Mouse (Mus musculus) erythroblast, embryonic 14.5 days (primary cell): ENCODE data around the gene Syce3.

Source experiments
- GATA1 ChIP-seq: IDR thresholded peaks from 2 replicates; pipeline ENCODE4 v1.6.1; 2012; ENCODE audit warnings: low read length, inconsistent platforms, mixed read lengths
- TAL1 ChIP-seq: IDR thresholded peaks from 3 replicates; pipeline ENCODE4 v1.6.1; 2012; ENCODE audit warnings: low read length, inconsistent platforms, mixed read lengths

DNA sequence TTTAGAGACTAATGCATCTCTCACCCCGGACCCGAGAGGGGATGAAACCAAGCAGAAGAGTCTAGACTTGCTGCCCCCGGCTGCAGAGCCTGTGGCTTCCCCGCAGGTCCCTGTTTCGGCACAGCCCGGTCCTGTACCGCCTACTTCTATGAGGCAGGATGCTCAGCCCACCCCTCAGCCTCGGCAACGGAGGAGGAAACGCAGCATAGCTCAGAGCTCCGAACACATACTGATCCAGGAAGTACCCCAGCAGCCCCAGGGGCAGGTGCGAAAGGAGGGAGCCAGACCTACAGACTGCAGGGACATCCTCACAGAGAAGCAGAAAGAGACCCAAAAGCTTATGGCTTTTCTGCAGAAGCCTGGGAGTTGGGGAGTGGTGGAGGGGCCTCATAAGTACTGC is 23.2 kb downstream of the Syce3 start:
- no peak for TF ChIP-seq GATA1
- no peak for TF ChIP-seq TAL1
